Mouse (Mus musculus): Measurements from ENCODE around the gene Ccl7. TPM values are rescaled to one million over a fixed set of nuclear protein-coding genes. Genes with fewer than 3 reads are reported as not detected.

Ccl7 gene
- polyA plus RNA-seq (2012; rRNA removed), result not detected in 2 replicates

GRCm38 (mm10) chr11:82045471-82045870 lies at the start of gene Ccl7:
TSS of gene Ccl7 (plus strand) at chr11:82045712.
- Histone ChIP-seq H3K4me3 (ENCODE audit: control insufficient read depth, low read depth, low read length) (no peak within 1 kb of the TSS), H3K4me1 (ENCODE audit: control insufficient read depth, insufficient read depth, low read length) (no peaks in the 10 kb centered on the region), H3K36me3 (ENCODE audit: control insufficient read depth, insufficient read depth, low read length) (no peaks in the 10 kb centered on the region), H3K27ac (ENCODE audit: control insufficient read depth, insufficient read depth, low read depth, low read length) (no peak within 1 kb of the TSS), H3K27me3 (ENCODE audit: control insufficient read depth, insufficient read depth, low read length) (no peaks in the 10 kb centered on the region)
- TF ChIP-seq CTCF (IDR thresholded peaks at IDR 0.05; ENCODE audit: control insufficient read depth, insufficient read depth, insufficient replicate concordance, low read depth, low read length) (no peak), POLR2A (IDR thresholded peaks at IDR 0.05; ENCODE audit: control insufficient read depth, low read depth, low read length) (no peak)

GRCm38 (mm10) chr11:81996172-81996841 lies 49.2 kb upstream of the Ccl7 start:
- Histone ChIP-seq H3K4me3 (ENCODE audit: control insufficient read depth, low read depth, low read length) (no peak overlapping the region), H3K27ac (ENCODE audit: control insufficient read depth, insufficient read depth, low read depth, low read length) (no peak overlapping the region), H3K4me1 (ENCODE audit: control insufficient read depth, insufficient read depth, low read length) (no peaks in the 10 kb centered on the region), H3K27me3 (ENCODE audit: control insufficient read depth, insufficient read depth, low read length) (no peaks in the 10 kb centered on the region), H3K36me3 (ENCODE audit: control insufficient read depth, insufficient read depth, low read length) (no peaks in the 10 kb centered on the region)
- TF ChIP-seq CTCF (IDR thresholded peaks at IDR 0.05; ENCODE audit: control insufficient read depth, insufficient read depth, insufficient replicate concordance, low read depth, low read length) (peak; percentile 100), POLR2A (IDR thresholded peaks at IDR 0.05; ENCODE audit: control insufficient read depth, low read depth, low read length) (no peak)

- no peaks in the 10 kb centered on the region for H3K27me3 ChIP-seq (ENCODE audit: control insufficient read depth, insufficient read depth, low read length)
- H3K4me1 ChIP-seq (ENCODE audit: control insufficient read depth, insufficient read depth, low read length), result no peaks in the 10 kb centered on the region
- no peaks in the 10 kb centered on the region for H3K36me3 ChIP-seq (ENCODE audit: control insufficient read depth, insufficient read depth, low read length)
- H3K4me3 ChIP-seq (ENCODE audit: control insufficient read depth, low read depth, low read length), result no peak overlapping the region
- TF ChIP-seq POLR2A (IDR thresholded peaks at IDR 0.05; ENCODE audit: control insufficient read depth, low read depth, low read length), result no peak
- no peak overlapping the region for H3K27ac ChIP-seq (ENCODE audit: control insufficient read depth, insufficient read depth, low read depth, low read length)
Measured at GRCm38 (mm10) chr11:81997085-81997484, 48.4 kb upstream of the Ccl7 start.

GRCm38 (mm10) chr11:81998646-81999045 lies 46.9 kb upstream of the Ccl7 start:
- TF ChIP-seq CTCF (IDR thresholded peaks at IDR 0.05; ENCODE audit: control insufficient read depth, insufficient read depth, insufficient replicate concordance, low read depth, low read length) (no peak), POLR2A (IDR thresholded peaks at IDR 0.05; ENCODE audit: control insufficient read depth, low read depth, low read length) (no peak)
- Histone ChIP-seq H3K36me3 (ENCODE audit: control insufficient read depth, insufficient read depth, low read length) (no peaks in the 10 kb centered on the region), H3K27ac (ENCODE audit: control insufficient read depth, insufficient read depth, low read depth, low read length) (no peak overlapping the region), H3K27me3 (ENCODE audit: control insufficient read depth, insufficient read depth, low read length) (no peaks in the 10 kb centered on the region), H3K4me3 (ENCODE audit: control insufficient read depth, low read depth, low read length) (no peak overlapping the region), H3K4me1 (ENCODE audit: control insufficient read depth, insufficient read depth, low read length) (no peaks in the 10 kb centered on the region)

GRCm38 (mm10) chr11:81999469-81999868 lies 46.0 kb upstream of the Ccl7 start:
- Histone ChIP-seq H3K4me3 (ENCODE audit: control insufficient read depth, low read depth, low read length) (no peak overlapping the region), H3K27me3 (ENCODE audit: control insufficient read depth, insufficient read depth, low read length) (no peaks in the 10 kb centered on the region), H3K36me3 (ENCODE audit: control insufficient read depth, insufficient read depth, low read length) (no peaks in the 10 kb centered on the region), H3K27ac (ENCODE audit: control insufficient read depth, insufficient read depth, low read depth, low read length) (no peak overlapping the region), H3K4me1 (ENCODE audit: control insufficient read depth, insufficient read depth, low read length) (no peaks in the 10 kb centered on the region)
- TF ChIP-seq POLR2A (IDR thresholded peaks at IDR 0.05; ENCODE audit: control insufficient read depth, low read depth, low read length) (no peak), CTCF (IDR thresholded peaks at IDR 0.05; ENCODE audit: control insufficient read depth, insufficient read depth, insufficient replicate concordance, low read depth, low read length) (no peak)

- Histone ChIP-seq H3K4me3 (ENCODE audit: control insufficient read depth, low read depth, low read length) (no peak overlapping the region), H3K27ac (ENCODE audit: control insufficient read depth, insufficient read depth, low read depth, low read length) (no peak overlapping the region), H3K36me3 (ENCODE audit: control insufficient read depth, insufficient read depth, low read length) (no peaks in the 10 kb centered on the region), H3K27me3 (ENCODE audit: control insufficient read depth, insufficient read depth, low read length) (no peaks in the 10 kb centered on the region), H3K4me1 (ENCODE audit: control insufficient read depth, insufficient read depth, low read length) (no peaks in the 10 kb centered on the region)
- TF ChIP-seq CTCF (IDR thresholded peaks at IDR 0.05; ENCODE audit: control insufficient read depth, insufficient read depth, insufficient replicate concordance, low read depth, low read length) (no peak), POLR2A (IDR thresholded peaks at IDR 0.05; ENCODE audit: control insufficient read depth, low read depth, low read length) (no peak)
Measured at GRCm38 (mm10) chr11:82000581-82000980, 44.9 kb upstream of the Ccl7 start.

GRCm38 (mm10) chr11:82004810-82005209 lies 40.7 kb upstream of the Ccl7 start:
- H3K27me3 ChIP-seq (ENCODE audit: control insufficient read depth, insufficient read depth, low read length), result no peaks in the 10 kb centered on the region
- no peaks in the 10 kb centered on the region for H3K4me1 ChIP-seq (ENCODE audit: control insufficient read depth, insufficient read depth, low read length)
- TF ChIP-seq POLR2A (IDR thresholded peaks at IDR 0.05; ENCODE audit: control insufficient read depth, low read depth, low read length), result no peak
- TF ChIP-seq CTCF (IDR thresholded peaks at IDR 0.05; ENCODE audit: control insufficient read depth, insufficient read depth, insufficient replicate concordance, low read depth, low read length), result no peak
- no peak overlapping the region for H3K4me3 ChIP-seq (ENCODE audit: control insufficient read depth, low read depth, low read length)
- H3K27ac ChIP-seq (ENCODE audit: control insufficient read depth, insufficient read depth, low read depth, low read length), result no peak overlapping the region
- H3K36me3 ChIP-seq (ENCODE audit: control insufficient read depth, insufficient read depth, low read length), result no peaks in the 10 kb centered on the region
